Mouse (Mus musculus) naive thymus-derived CD4-positive, alpha-beta T cell, adult 2 months (primary cell): Measurements from ENCODE around the gene Rbm20.

Experiments used
- DNase-seq: peaks from one replicate; pipeline ENCODE4 v3.0.0-alpha.2; 2011; ENCODE audit warnings: low read depth

The Rbm20 gene

GRCm38 (mm10) chr19:53851826-53852698, 175.0 kb downstream of the Rbm20 start:
- no peak for DNase-seq

GRCm38 (mm10) chr19:53852699-53853451, 175.8 kb downstream of the Rbm20 start:
- no peak for DNase-seq

- DNase-seq = no peak
These were observed 177.9 kb downstream of the Rbm20 start for GRCm38 (mm10) chr19:53854978-53855377.

- no peak for DNase-seq
These were observed 178.7 kb downstream of the Rbm20 start for GRCm38 (mm10) chr19:53855781-53856180.

- no peak for DNase-seq
These were observed 179.7 kb downstream of the Rbm20 start for GRCm38 (mm10) chr19:53856794-53857193.

- DNase-seq = no peak
These were observed 180.9 kb downstream of the Rbm20 start for GRCm38 (mm10) chr19:53857962-53858361.

GRCm38 (mm10) chr19:53859149-53859548, 182.0 kb downstream of the Rbm20 start:
- no peak for DNase-seq

- DNase-seq = no peak
These were observed 182.5 kb downstream of the Rbm20 start for GRCm38 (mm10) chr19:53859593-53859992.

GRCm38 (mm10) chr19:53861346-53861745, 184.2 kb downstream of the Rbm20 start:
- no peak for DNase-seq

GRCm38 (mm10) chr19:53862573-53863246, 185.6 kb downstream of the Rbm20 start:
- no peak for DNase-seq

GRCm38 (mm10) chr19:53867238-53867637, 190.1 kb downstream of the Rbm20 start:
- no peak for DNase-seq

- no peak for DNase-seq
These were observed 191.0 kb downstream of the Rbm20 start for GRCm38 (mm10) chr19:53868125-53868524.

- no peak for DNase-seq
These were observed 191.7 kb downstream of the Rbm20 start for GRCm38 (mm10) chr19:53868796-53869195.

GRCm38 (mm10) chr19:53869427-53870385, 192.6 kb downstream of the Rbm20 start:
- peak; percentile 47 for DNase-seq

GRCm38 (mm10) chr19:53870568-53870967, 193.5 kb downstream of the Rbm20 start:
- no peak for DNase-seq

GRCm38 (mm10) chr19:53871502-53871901, 194.4 kb downstream of the Rbm20 start:
- DNase-seq = no peak

- DNase-seq = no peak
These were observed 196.0 kb downstream of the Rbm20 start for GRCm38 (mm10) chr19:53872994-53873713.

- no peak for DNase-seq
These were observed 198.1 kb downstream of the Rbm20 start for GRCm38 (mm10) chr19:53875246-53875645.

- no peak for DNase-seq
These were observed 200.7 kb downstream of the Rbm20 start for GRCm38 (mm10) chr19:53877779-53878178.

- DNase-seq = no peak
These were observed 203.4 kb downstream of the Rbm20 start for GRCm38 (mm10) chr19:53880460-53880859.

GRCm38 (mm10) chr19:53881786-53882185, 204.7 kb downstream of the Rbm20 start:
- no peak for DNase-seq
